Mouse (Mus musculus) lung, embryonic 14.5 days (tissue): ENCODE results near the gene Ppp2r3d. TPM values are rescaled to one million over a fixed set of nuclear protein-coding genes. Genes with fewer than 3 reads are reported as not detected.
A peak's percentile ranks its signal among the peaks of the same experiment; 100 is the strongest.

Source experiments
- ATAC-seq: fragments of 200-750 bp; cut with Nextera tagmentation; 2 replicates; pipeline ENCODE4 v1.8.0; 2017; ENCODE audit warnings: mild to moderate bottlenecking, moderate TSS enrichment, moderate library complexity; ENCODE audit not compliant: insufficient read depth
- DNase-seq: peaks from one replicate; pipeline ENCODE4 v3.0.0-alpha.2; 2015
- H3K27ac ChIP-seq: fragments of 300-500 bp; sonication (generic); 2 replicates; pipeline ENCODE4 v1.5.1; 2014; ENCODE audit warnings: low read depth, mild to moderate bottlenecking, moderate library complexity
- H3K27me3 ChIP-seq: fragments of 300-500 bp; sonication (generic); 2 replicates; pipeline ENCODE4 v1.6.1; 2014; ENCODE audit warnings: low read length, control low read depth; ENCODE audit not compliant: insufficient read depth
- H3K36me3 ChIP-seq: fragments of 300-500 bp; sonication (generic); 2 replicates; pipeline ENCODE4 v1.6.1; 2014; ENCODE audit warnings: control low read depth; ENCODE audit not compliant: insufficient read depth
- H3K4me1 ChIP-seq: fragments of 300-500 bp; sonication (generic); 2 replicates; pipeline ENCODE4 v1.6.1; 2014; ENCODE audit warnings: antibody characterized with exemption, control low read depth; ENCODE audit not compliant: insufficient read depth
- H3K4me2 ChIP-seq: fragments of 300-500 bp; sonication (generic); 2 replicates; pipeline ENCODE4 v1.6.1; 2014; ENCODE audit warnings: mild to moderate bottlenecking
- H3K4me3 ChIP-seq: fragments of 300-500 bp; sonication (generic); 2 replicates; pipeline ENCODE4 v1.5.1; 2014; ENCODE audit warnings: low read depth, low read length
- H3K9ac ChIP-seq: fragments of 300-500 bp; sonication (generic); 2 replicates; pipeline ENCODE4 v1.6.1; 2014
- H3K9me3 ChIP-seq: fragments of 300-500 bp; sonication (generic); 2 replicates; pipeline ENCODE4 v1.6.1; 2016; ENCODE audit warnings: low read depth, low read length, control low read depth
- CTCF ChIP-seq: IDR thresholded peaks from 2 replicates; pipeline ENCODE4 v1.5.1; 2016; ENCODE audit warnings: antibody characterized with exemption, low read depth
- WGBS: fragments of 180-500 bp; shearing (Covaris S2); extraction: QIAGEN DNeasy Blood & Tissue Kit; methylation state at CpG from one replicate; pipeline ENCODE4 v1.1.7; 2014; 5-methylcytosine and 5-hydroxymethylcytosine counted together
- polyA plus RNA-seq: library from polyadenylated mRNA; unstranded; fragments of >200 nt; fragmentation: Nextera tagmentation; extraction: Ambion mirVana; gene quantifications from 2 replicates; pipeline ENCODE4 v1.2.1, GENCODE M21; 2014

The Ppp2r3d gene
- polyA plus RNA-seq, 1 experiment from 2014 or later, result 139 TPM

- Histone ChIP-seq H3K4me2 (no peak overlapping the region), H3K9ac (no peak overlapping the region), H3K36me3 (peaks cover 37% of the 10 kb centered on the region), H3K9me3 (peaks cover 31% of the 10 kb centered on the region), H3K4me1 (no peaks in the 10 kb centered on the region), H3K27ac (no peak overlapping the region), H3K27me3 (no peaks in the 10 kb centered on the region), H3K4me3 (no peak overlapping the region)
- TF ChIP-seq CTCF, result no peak
- peak; percentile 5 for DNase-seq
- WGBS, result 98% methylated on average over 45 of the region's 45 CpGs
- ATAC-seq, result no peak
Observed at GRCm38 (mm10) chr9:124441681-124442532, 34.8 kb downstream of the Ppp2r3d start.

GRCm38 (mm10) chr9:124440724-124441045 is 36.0 kb downstream of the Ppp2r3d start:
- H3K36me3 ChIP-seq, result peaks cover 37% of the 10 kb centered on the region
- no peak for DNase-seq
- no peak overlapping the region for H3K9ac ChIP-seq
- 0 out of 2 replicates have a peak overlapping the region, but pooled peaks have one; percentile 1 for H3K4me3 ChIP-seq
- ATAC-seq, result no peak
- 78% methylated on average over 14 of the region's 14 CpGs for WGBS
- H3K4me2 ChIP-seq, result no peak overlapping the region
- H3K27ac ChIP-seq, result no peak overlapping the region
- H3K4me1 ChIP-seq, result no peaks in the 10 kb centered on the region
- no peaks in the 10 kb centered on the region for H3K27me3 ChIP-seq
- peaks cover 31% of the 10 kb centered on the region for H3K9me3 ChIP-seq
- no peak for TF ChIP-seq CTCF

- peak; percentile 13 for DNase-seq
- 89% methylated on average over 29 of the region's 29 CpGs for WGBS
- H3K9ac ChIP-seq, result no peak overlapping the region
- no peak overlapping the region for H3K27ac ChIP-seq
- H3K9me3 ChIP-seq, result peaks cover 31% of the 10 kb centered on the region
- no peak for TF ChIP-seq CTCF
- H3K36me3 ChIP-seq, result peaks cover 37% of the 10 kb centered on the region
- H3K4me2 ChIP-seq, result no peak overlapping the region
- H3K4me3 ChIP-seq, result 0 out of 2 replicates have a peak overlapping the region, but pooled peaks have one; percentile 1
- no peaks in the 10 kb centered on the region for H3K4me1 ChIP-seq
- ATAC-seq, result peak; percentile 83
- H3K27me3 ChIP-seq, result no peaks in the 10 kb centered on the region
Observed at GRCm38 (mm10) chr9:124439848-124440723, 36.6 kb downstream of the Ppp2r3d start.

- no peak overlapping the region for H3K9ac ChIP-seq
- H3K4me1 ChIP-seq, result no peaks in the 10 kb centered on the region
- DNase-seq (no peak), ATAC-seq (peak; percentile 72)
- H3K27ac ChIP-seq, result no peak overlapping the region
- H3K36me3 ChIP-seq, result peaks cover 37% of the 10 kb centered on the region
- TF ChIP-seq CTCF, result no peak
- peaks cover 31% of the 10 kb centered on the region for H3K9me3 ChIP-seq
- H3K4me3 ChIP-seq, result no peak overlapping the region
- no peaks in the 10 kb centered on the region for H3K27me3 ChIP-seq
- WGBS, result 90% methylated on average over 13 of the region's 13 CpGs
- H3K4me2 ChIP-seq, result no peak overlapping the region
Observed at GRCm38 (mm10) chr9:124439403-124439847, 37.3 kb downstream of the Ppp2r3d start.

- 97% methylated on average over 19 of the region's 22 CpGs for WGBS
- no peak for TF ChIP-seq CTCF
Observed at GRCm38 (mm10) chr9:124438686-124439346, 37.9 kb downstream of the Ppp2r3d start.

GRCm38 (mm10) chr9:124425411-124425885 is 51.2 kb downstream of the Ppp2r3d start:
- Histone ChIP-seq H3K4me3 (peak overlapping the region; percentile 66), H3K36me3 (no peaks in the 10 kb centered on the region), H3K4me1 (no peaks in the 10 kb centered on the region), H3K4me2 (peak overlapping the region; percentile 69), H3K9ac (peak overlapping the region; percentile 57), H3K9me3 (no peaks in the 10 kb centered on the region), H3K27ac (peak overlapping the region; percentile 98), H3K27me3 (no peaks in the 10 kb centered on the region)
- TF ChIP-seq CTCF, result no peak
- under 1% methylated on average over 47 of the region's 47 CpGs for WGBS
- ATAC-seq, result peak; percentile 38
- peak; percentile 98 for DNase-seq

More at GRCm38 (mm10) chr9:124438686-124439346, 37.9 kb downstream of the Ppp2r3d start:
- H3K36me3 ChIP-seq, result peaks cover 37% of the 10 kb centered on the region
- no peak overlapping the region for H3K4me3 ChIP-seq
- no peak overlapping the region for H3K9ac ChIP-seq
- H3K4me2 ChIP-seq, result no peak overlapping the region
- peak; percentile 5 for DNase-seq
- H3K4me1 ChIP-seq, result no peaks in the 10 kb centered on the region
- H3K9me3 ChIP-seq, result peaks cover 31% of the 10 kb centered on the region
- H3K27me3 ChIP-seq, result no peaks in the 10 kb centered on the region
- peak; percentile 12; the same call in 1 of the 2 replicates for ATAC-seq
- no peak overlapping the region for H3K27ac ChIP-seq
